Mouse (Mus musculus) stomach, postnatal 0 days (tissue): ENCODE results near the gene 1700017B05Rik.

Experiments used
- CTCF ChIP-seq: IDR thresholded peaks from 2 replicates; pipeline ENCODE4 v1.5.1; 2016; ENCODE audit warnings: antibody characterized with exemption, low read depth, mild to moderate bottlenecking, moderate library complexity
- EP300 ChIP-seq: optimal IDR thresholded peaks from 2 replicates; pipeline ENCODE3; 2016; ENCODE audit warnings: antibody characterized with exemption

DNA sequence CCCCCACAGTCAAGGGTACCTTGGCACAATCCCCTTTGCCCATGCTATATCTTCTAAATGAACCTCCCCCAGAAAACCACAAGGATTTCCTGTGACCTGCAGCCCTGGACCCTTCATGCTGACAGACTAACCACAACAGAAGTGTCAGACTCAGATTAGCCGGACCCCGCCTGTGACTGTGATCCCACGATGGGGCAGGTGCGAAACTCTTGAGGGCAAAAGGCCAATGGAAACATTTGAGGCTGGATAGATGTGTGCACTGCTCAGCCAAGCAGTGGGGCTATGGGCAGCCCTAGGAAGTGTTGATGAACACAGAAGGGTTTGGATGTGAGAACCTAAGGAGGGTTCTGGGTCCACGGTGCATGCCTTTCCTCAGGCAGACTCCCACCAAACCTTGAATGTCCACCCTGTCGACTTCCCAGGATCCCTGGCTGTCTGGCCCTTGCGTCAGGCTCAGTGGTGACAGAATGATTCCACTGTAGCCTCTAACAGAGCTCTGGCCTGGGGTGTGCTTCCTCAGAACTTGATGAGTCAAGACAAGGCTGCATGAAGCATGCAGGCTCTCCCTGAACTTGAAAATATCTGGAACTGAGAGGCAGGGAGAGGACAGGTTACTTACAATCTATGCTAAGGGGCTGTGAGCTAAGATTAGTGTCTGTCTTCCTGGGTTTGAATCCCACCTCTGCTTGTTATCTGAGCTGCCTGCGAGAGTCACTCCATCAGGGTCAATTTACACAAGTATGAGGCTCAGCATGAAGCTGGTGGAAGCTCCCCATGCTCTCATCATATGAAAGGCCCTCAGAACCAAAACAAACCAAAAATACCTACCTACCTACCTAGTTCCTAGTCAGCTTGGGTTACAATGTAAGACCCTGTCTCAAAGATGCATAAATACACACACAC is 10.7 kb upstream of the 1700017B05Rik start:
- TF ChIP-seq CTCF (no peak), EP300 (no peak)
